Mouse (Mus musculus) heart, postnatal 0 days (tissue): Measurements from ENCODE around the gene Slc25a26. TPM values are rescaled to one million over a fixed set of nuclear protein-coding genes. Genes with fewer than 3 reads are reported as not detected.

Experiments
- ATAC-seq: fragments of 200-750 bp; cut with Nextera tagmentation; 2 replicates; pipeline ENCODE4 v1.8.0; 2017; ENCODE audit warnings: low read depth, moderate number of reproducible peaks, moderate library complexity; ENCODE audit not compliant: insufficient read depth
- DNase-seq: peaks from one replicate; pipeline ENCODE4 v3.0.0-alpha.2; 2016; ENCODE audit warnings: low spot score
- H3K27ac ChIP-seq: fragments of 300-500 bp; sonication (generic); 2 replicates; pipeline ENCODE4 v1.5.1; 2014; ENCODE audit warnings: low read depth, mild to moderate bottlenecking
- H3K27me3 ChIP-seq: fragments of 300-500 bp; sonication (generic); 2 replicates; pipeline ENCODE4 v1.6.1; 2014; ENCODE audit warnings: low read length, mixed read lengths; ENCODE audit not compliant: control insufficient read depth, insufficient read depth
- H3K36me3 ChIP-seq: fragments of 300-500 bp; sonication (generic); replicated peaks from 2 replicates; pipeline ENCODE4 v1.6.1; 2014; ENCODE audit warnings: low read length, mixed read lengths; ENCODE audit not compliant: control insufficient read depth, insufficient read depth
- H3K4me1 ChIP-seq: fragments of 300-500 bp; sonication (generic); 2 replicates; pipeline ENCODE4 v1.6.1; 2014; ENCODE audit warnings: antibody characterized with exemption; ENCODE audit not compliant: control insufficient read depth, insufficient read depth
- H3K4me2 ChIP-seq: fragments of 300-500 bp; sonication (generic); 2 replicates; pipeline ENCODE4 v1.6.1; 2014; ENCODE audit warnings: low read depth, mild to moderate bottlenecking, low read length, moderate library complexity
- H3K4me3 ChIP-seq: fragments of 300-500 bp; sonication (generic); 2 replicates; pipeline ENCODE4 v1.5.1; 2014; ENCODE audit warnings: low read depth, low read length
- H3K9ac ChIP-seq: fragments of 300-500 bp; sonication (generic); replicated peaks from 2 replicates; pipeline ENCODE4 v1.6.1; 2014; ENCODE audit warnings: low read depth, low read length, mixed read lengths
- H3K9me3 ChIP-seq: fragments of 300-500 bp; sonication (generic); replicated peaks from 2 replicates; pipeline ENCODE4 v1.6.1; 2016; ENCODE audit warnings: low read length; ENCODE audit not compliant: control insufficient read depth
- CTCF ChIP-seq: IDR thresholded peaks from 2 replicates; pipeline ENCODE4 v1.5.1; 2016; ENCODE audit warnings: antibody characterized with exemption, control low read depth, low read depth
- EP300 ChIP-seq: IDR thresholded peaks from 2 replicates; pipeline ENCODE4 v1.6.1; 2016; ENCODE audit warnings: antibody characterized with exemption, low read depth
- WGBS: fragments of 180-500 bp; shearing (Covaris S2); extraction: QIAGEN DNeasy Blood & Tissue Kit; methylation state at CpG from one replicate; pipeline ENCODE4 v1.1.7; 2014; 5-methylcytosine and 5-hydroxymethylcytosine counted together
- polyA plus RNA-seq: library from polyadenylated mRNA; unstranded; fragments of >200 nt; fragmentation: Nextera tagmentation; extraction: Ambion mirVana; gene quantifications from 2 replicates; pipeline ENCODE4 v1.2.1, GENCODE M21; 2015
- total RNA-seq: library from RNA; depleted of rRNA; stranded (reverse); fragments of >200 nt; gene quantifications from 2 replicates; pipeline ENCODE4 v1.2.3, GENCODE M21; 2014; ENCODE audit warnings: low replicate concordance

Gene Slc25a26
- total and polyA plus RNA-seq, 2 experiments from 2014 or later, result 13.4 to 17.9 TPM

- WGBS, result 65% methylated on average over 2 of the region's 2 CpGs
- TF ChIP-seq EP300 (no peak), CTCF (no peak)
- H3K4me3 ChIP-seq, result no peak overlapping the region
Measured at GRCm38 (mm10) chr6:94626807-94627206, 126.7 kb downstream of the Slc25a26 start.

GRCm38 (mm10) chr6:94627714-94628595 lies 127.8 kb downstream of the Slc25a26 start:
- Histone ChIP-seq H3K9me3 (no peaks in the 10 kb centered on the region), H3K4me2 (no peak overlapping the region), H3K27me3 (no peaks in the 10 kb centered on the region), H3K4me3 (no peak overlapping the region), H3K4me1 (0 out of 2 replicates have a peak, but pooled peaks cover 6% of the 10 kb centered on the region), H3K9ac (no peak overlapping the region), H3K36me3 (peaks cover 30% of the 10 kb centered on the region), H3K27ac (no peak overlapping the region)
- WGBS, result 62% methylated on average over 15 of the region's 15 CpGs
- ATAC-seq, result no peak
- TF ChIP-seq CTCF, result no peak
- TF ChIP-seq EP300, result no peak
- DNase-seq, result no peak

More at GRCm38 (mm10) chr6:94626807-94627206, 126.7 kb downstream of the Slc25a26 start:
- H3K4me1 ChIP-seq, result 0 out of 2 replicates have a peak, but pooled peaks cover 6% of the 10 kb centered on the region
- no peak overlapping the region for H3K27ac ChIP-seq
- H3K9me3 ChIP-seq, result no peaks in the 10 kb centered on the region
- H3K27me3 ChIP-seq, result no peaks in the 10 kb centered on the region
- no peak overlapping the region for H3K9ac ChIP-seq
- ATAC-seq, result no peak
- peaks cover 38% of the 10 kb centered on the region for H3K36me3 ChIP-seq
- no peak overlapping the region for H3K4me2 ChIP-seq
- no peak for DNase-seq

GRCm38 (mm10) chr6:94628787-94629186 lies 128.7 kb downstream of the Slc25a26 start:
- H3K27me3 ChIP-seq, result no peaks in the 10 kb centered on the region
- no peak overlapping the region for H3K9ac ChIP-seq
- H3K27ac ChIP-seq, result no peak overlapping the region
- no peaks in the 10 kb centered on the region for H3K9me3 ChIP-seq
- ATAC-seq, result peak; percentile 36
- no peak for DNase-seq
- TF ChIP-seq CTCF (no peak), EP300 (no peak)
- H3K4me3 ChIP-seq, result no peak overlapping the region
- H3K4me2 ChIP-seq, result no peak overlapping the region
- 0 out of 2 replicates have a peak, but pooled peaks cover 6% of the 10 kb centered on the region for H3K4me1 ChIP-seq
- WGBS, result 55% methylated on average over 6 of the region's 6 CpGs
- peaks cover 30% of the 10 kb centered on the region for H3K36me3 ChIP-seq

- 75% methylated on average over 7 of the region's 7 CpGs for WGBS
- DNase-seq, result no peak
- TF ChIP-seq CTCF, result no peak
- TF ChIP-seq EP300, result no peak
Measured at GRCm38 (mm10) chr6:94631051-94631778, 131.1 kb downstream of the Slc25a26 start.

GRCm38 (mm10) chr6:94631779-94632082 lies 131.6 kb downstream of the Slc25a26 start:
- 87% methylated on average over 6 of the region's 6 CpGs for WGBS
- peaks cover 24% of the 10 kb centered on the region for H3K4me1 ChIP-seq
- H3K9ac ChIP-seq, result no peak overlapping the region
- H3K36me3 ChIP-seq, result peaks cover 9% of the 10 kb centered on the region; the same call in 1 of the 2 replicates
- no peaks in the 10 kb centered on the region for H3K9me3 ChIP-seq
- no peaks in the 10 kb centered on the region for H3K27me3 ChIP-seq
- ATAC-seq, result no peak
- no peak overlapping the region for H3K4me3 ChIP-seq
- TF ChIP-seq EP300, result no peak
- no peak for TF ChIP-seq CTCF
- no peak overlapping the region for H3K27ac ChIP-seq
- H3K4me2 ChIP-seq, result no peak overlapping the region
- DNase-seq, result no peak

More at GRCm38 (mm10) chr6:94631051-94631778, 131.1 kb downstream of the Slc25a26 start:
- H3K9ac ChIP-seq, result no peak overlapping the region
- H3K4me3 ChIP-seq, result no peak overlapping the region
- H3K36me3 ChIP-seq, result peaks cover 13% of the 10 kb centered on the region; the same call in 1 of the 2 replicates
- peaks cover 19% of the 10 kb centered on the region for H3K4me1 ChIP-seq
- H3K27ac ChIP-seq, result no peak overlapping the region
- ATAC-seq, result no peak
- no peak overlapping the region for H3K4me2 ChIP-seq
- no peaks in the 10 kb centered on the region for H3K27me3 ChIP-seq
- no peaks in the 10 kb centered on the region for H3K9me3 ChIP-seq
